Mouse (Mus musculus) adrenal gland, adult 2 months (tissue): ENCODE results near the gene Tpcn2. TPM values are rescaled to one million over a fixed set of nuclear protein-coding genes. Genes with fewer than 3 reads are reported as not detected.
A peak's percentile ranks its signal among the peaks of the same experiment; 100 is the strongest.

Experiments used
- DNase-seq: peaks from one replicate; pipeline ENCODE4 v3.0.0; 2021
- polyA plus RNA-seq: library from polyadenylated mRNA; depleted of rRNA; stranded (reverse); fragments of >200 nt; gene quantifications from 2 replicates; pipeline ENCODE4 v1.2.3, GENCODE M21; 2012
- total RNA-seq, 2 experiments: library from RNA; stranded (reverse); gene quantifications; 2 replicates each; pipeline ENCODE4 v1.2.3; 2021

Tpcn2 gene
- total and polyA plus RNA-seq, 3 experiments: 11.2 to 17.9 (median 12.5) TPM

DNA sequence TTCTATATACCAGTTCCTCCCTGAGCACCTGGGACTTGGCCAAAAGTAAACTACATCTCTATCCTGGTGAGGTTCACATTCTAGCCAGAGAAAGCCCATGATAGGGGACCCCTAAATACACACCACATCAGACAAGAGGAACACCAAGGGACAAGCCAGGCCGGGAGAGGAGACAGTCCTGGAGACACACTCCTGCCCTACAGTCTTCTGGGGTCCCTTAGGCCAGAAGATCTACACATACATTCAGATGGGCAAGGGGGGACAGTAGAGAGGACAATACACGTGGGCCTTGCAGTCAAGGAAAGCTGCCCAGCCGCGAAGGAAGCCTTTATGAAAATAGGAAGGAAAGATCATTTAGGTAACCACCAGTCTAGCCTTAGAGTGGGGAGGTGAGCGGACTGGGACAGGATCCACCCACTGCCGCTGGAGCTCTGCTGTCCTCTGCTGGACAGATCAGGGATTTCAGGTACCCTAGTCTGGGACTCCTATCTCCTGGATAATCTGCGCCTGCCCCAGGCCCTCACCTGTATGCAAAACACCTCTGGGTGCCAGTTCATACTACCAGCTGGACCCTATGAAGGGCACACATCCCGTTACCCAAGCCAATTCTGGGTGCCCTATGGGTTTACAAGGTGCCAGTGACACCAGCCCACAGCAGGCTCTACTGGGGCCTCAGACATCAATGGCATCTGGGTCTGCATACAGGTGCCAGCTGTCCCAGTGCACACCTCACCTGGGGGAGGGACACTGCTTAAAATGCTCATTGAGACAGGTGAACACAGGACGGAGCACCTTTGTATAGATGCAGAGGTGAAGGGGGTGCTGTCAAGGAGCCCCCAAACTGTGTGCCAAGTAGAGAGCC lies 40.7 kb downstream of the Tpcn2 start:
- DNase-seq: peak; percentile 79

DNA sequence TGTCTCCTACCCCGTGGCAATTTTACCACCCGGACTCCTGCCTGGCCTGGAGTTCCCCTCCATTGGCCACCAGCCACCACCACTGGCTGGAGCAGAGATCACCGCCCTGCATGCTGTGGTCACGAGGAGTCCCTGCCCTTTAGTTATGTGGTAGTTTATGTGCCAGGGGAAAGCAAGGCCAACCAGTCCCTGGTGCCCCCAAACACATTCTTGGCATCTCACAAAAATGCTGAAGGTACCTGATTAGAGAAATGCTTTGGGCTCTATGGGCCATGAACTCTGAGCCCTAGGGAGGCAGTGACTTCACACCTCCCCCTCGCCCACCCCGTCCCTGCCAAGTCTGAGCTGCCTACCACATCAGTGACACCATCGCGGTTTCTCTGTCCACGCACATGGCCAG lies 41.8 kb downstream of the Tpcn2 start:
- DNase-seq: no peak

DNA sequence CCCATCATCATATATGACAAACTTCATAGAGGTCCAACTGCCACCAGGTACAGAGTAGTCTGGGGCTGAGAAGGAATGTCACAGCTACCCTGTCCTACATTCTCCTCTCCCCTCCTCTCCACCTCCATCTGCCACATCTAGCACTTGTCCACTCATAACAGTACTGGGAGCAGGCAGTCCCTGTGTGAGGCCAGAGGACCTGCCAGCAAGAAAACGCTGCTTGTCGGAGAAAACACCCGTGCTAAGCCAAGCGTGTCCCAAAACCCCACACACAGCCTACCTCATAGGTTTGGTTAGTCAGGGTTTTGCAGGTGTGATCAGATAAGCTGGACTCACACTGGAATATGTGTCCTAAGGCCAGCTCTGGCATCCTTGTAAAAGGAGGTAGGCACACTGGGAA lies 42.9 kb downstream of the Tpcn2 start:
- DNase-seq: no peak

DNA sequence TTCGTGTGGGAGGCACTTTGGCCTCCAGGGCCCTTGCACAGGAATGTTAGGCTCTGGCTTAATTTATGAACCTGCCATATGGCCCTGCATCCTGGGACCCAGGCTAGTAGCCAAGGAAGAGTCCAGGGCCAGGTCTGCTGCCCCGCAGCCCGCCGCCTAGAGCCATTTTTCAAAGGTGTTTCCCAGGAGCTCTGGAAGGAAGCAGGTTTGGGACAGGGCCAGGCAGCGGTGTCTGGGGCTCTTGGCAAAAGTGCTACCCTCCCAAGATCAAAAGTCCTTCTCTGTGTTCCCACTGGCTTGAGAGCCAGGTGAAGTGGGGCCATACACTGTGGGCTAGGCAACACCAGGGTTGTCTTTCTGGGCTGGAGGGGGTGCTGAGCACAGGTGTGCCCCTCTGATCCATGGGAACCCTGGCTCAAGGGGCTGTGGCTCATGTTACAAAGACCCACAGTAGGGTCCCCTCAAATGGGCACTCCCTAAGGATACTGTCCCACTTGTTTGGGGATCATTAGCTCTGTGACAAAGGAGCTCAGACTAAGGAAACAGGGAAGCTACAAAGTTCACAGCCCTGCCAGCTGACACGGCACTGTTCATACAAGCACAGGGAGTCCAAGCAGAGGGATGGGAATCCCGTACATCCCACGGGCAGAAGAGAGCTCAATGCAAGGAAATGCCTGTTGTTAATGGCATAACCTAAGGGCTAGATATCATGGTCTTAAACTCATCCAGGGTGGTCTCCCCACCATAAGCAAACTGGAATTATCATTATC lies 43.9 kb downstream of the Tpcn2 start:
- DNase-seq: no peak

DNA sequence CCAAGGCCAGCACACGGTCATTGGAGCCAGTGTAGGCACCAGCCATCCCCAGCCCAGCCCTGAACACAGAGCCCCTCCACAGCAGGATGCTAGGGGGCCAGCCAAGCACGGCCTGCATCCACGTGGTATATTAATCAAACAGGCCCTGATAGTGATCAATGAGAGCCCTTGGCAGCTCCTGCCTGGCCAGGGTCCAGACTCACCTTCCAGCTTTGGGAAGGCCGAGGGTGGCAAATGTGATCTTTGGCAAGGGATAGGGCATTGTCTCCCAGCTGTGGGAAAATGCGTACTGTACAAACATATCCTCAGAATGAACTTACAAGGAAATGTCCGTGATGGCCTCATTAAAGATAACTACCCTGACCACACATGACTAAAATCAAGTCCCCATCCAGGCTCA lies 44.7 kb downstream of the Tpcn2 start:
- DNase-seq: peak; percentile 11

DNA sequence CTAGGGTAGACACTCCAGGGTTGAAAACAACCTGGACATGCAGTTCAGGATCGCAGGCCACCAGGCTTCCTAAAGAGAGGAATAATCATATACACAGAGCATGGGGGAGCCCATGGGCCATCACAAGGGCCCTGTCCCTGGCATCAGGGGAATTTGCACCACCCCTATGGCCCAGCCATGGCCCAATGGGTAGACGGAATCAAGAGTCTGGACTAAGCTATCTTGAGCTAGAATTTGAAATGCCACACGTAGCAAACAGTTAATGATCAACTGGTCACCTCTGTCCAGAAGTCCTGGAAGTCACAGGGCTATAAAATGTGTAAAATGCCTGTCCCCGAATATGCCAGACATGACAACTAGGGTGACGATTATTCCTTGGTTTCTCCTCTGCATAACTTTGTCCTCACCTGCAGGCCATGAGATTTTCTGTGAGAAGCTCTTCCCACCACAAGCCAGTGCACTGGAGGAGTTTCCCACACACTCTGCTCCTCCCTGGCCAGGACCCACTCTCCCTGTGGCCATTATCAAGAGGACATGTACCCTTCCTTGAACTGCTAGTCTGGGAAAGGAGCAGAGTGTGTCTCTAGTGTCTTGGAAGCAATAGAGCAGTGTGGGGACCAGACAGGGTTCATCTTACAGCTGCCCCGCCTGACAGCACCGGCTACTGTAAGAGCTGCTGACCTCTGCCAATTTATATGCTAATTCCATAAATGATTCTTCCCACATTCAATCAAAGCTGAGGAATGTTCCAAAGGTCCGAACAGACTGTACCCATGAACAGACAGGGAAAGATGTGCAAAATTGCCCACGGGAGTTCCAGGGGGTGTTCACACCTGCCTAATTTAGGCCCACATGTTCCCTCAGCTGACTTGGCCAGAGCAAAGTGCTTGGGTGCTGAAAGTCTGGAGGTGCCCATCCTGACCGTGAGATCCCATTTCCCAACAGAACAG lies 48.7 kb downstream of the Tpcn2 start:
- no peak for DNase-seq

DNA sequence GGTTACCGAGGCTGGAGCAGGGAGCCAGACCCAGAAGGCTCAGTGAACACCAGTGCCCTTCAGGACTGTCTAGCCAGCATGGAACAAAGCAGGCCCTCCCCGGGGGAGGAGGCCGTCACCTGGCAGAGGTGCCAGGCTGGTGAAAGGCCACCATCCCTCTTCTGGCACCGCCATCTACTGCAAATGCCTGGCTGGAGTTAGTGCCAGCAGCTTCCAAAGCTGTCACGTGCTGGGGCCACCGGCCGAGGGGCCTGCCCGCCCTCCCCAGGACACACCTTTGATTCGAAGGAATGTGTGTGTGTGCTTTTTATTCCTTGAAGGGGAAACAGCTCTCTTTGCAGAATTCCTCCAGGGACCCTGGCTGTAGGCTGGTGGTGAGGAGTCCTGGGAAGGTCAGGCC lies 52.2 kb downstream of the Tpcn2 start:
- peak; percentile 36 for DNase-seq

DNA sequence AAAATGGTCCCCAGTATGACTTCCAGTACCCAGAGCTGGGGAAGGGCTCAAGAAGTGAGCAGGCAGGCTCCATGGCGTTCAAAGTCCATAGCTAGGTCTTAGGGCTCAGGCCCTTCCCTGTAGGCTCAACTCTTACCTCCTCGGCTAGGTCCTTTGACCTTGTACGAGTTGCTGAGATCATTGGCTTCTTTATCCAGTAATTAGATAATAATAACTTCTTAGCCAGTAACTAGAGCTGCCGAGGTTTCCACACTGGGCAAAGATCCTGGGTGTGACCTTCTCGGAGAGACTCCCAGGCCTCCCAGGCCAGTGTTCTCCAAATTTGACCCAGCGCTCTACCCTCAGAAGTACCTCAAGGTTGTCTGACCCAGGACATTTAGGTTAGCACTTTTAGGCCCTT lies 57.2 kb downstream of the Tpcn2 start:
- no peak for DNase-seq

DNA sequence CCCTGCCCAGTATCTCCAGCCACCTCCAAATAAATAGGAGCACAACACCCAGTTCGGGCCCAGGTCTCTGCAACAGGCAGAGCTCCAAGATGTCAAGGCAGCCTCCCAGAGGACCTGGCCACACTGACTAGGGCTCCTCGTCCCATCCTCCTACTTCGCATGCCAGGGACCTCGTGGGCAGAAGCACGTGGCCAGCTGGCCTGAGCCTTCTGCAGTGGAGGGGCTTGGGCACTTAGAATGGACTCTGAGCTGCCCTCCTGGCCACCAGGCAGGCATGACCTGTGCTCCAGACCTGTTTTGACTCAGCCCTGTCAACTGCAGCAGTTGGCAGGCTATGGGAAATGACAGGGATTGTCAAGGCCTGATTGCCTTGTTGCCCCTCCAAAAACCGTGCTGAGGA lies 58.2 kb downstream of the Tpcn2 start:
- no peak for DNase-seq

DNA sequence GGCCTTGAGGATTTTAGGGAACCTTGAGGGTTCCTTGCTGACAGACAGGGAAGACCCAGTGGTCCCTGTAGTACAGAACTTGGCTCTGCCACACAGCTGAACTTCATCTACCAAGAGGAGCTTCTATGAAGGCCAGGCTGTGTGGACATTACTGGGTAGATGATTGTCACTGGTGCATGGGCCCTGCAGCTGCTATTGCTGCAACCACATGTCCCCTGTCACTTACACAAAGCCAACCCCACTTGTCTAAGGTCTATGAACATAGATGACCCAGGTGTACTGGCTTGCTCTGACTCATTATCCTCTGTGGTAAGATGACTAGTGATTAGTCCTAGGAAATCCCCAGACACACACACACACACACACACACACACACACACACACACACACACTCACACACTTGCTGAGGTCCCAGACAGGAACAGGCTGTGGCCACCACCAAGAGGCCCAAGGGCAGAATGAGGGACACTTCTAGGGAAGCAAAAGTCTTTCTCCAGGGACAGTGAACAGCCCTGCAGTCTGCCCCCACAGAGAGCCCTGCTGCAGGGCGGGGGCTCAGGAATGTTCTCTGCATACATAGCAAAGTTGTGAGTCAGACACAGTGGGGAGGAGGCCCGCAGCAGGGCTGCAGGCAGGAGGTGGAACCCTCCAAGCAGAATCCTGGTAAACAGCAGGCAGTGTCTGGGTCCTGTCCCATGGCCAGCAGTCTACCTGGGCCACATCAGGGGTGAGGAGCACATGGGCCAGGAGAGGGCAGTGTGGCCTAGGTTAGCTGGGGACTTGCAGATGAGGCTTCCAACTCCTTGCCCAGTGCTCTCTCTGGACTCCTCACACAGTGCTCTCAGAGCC lies 61.7 kb downstream of the Tpcn2 start:
- DNase-seq: peak; percentile 77

DNA sequence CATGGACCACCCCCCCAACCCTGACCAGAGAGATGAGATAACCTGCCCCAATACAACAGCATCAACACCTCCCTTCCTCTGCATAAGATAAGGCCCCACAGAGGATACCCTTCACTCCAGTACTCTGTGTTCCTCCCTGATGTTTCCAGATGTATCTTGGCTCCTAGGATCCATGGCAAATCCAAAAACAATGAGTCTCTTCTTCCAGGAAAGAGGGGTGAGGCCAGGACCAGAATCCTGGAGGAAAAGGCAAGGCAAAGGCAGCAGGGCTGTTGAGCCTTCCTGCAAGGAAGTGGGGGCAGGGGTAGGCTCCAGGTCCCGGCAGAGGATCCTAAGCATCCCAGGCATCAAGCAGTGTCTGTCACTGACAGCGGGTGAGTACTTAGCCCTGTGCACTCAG lies 62.5 kb downstream of the Tpcn2 start:
- no peak for DNase-seq

DNA sequence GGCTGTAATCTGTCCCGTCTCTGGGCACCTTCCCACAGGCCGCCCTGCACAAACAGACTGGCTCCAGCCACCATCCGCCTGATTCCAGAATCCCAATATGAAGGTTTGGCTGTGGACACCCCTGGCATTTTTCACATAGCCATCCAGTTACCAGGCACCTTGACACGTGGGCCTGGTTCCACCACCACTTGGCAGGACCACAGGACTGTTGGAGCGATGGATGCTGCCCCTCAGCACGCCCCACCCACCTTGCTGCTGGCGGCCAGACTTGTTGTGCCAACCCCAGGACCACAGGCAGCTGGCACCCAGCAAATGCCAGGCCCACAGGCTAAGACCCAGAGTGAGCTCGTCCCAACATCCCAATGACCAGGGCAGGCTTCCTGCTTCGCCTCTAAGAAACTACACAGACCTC lies 64.4 kb downstream of the Tpcn2 start:
- DNase-seq: no peak

DNA sequence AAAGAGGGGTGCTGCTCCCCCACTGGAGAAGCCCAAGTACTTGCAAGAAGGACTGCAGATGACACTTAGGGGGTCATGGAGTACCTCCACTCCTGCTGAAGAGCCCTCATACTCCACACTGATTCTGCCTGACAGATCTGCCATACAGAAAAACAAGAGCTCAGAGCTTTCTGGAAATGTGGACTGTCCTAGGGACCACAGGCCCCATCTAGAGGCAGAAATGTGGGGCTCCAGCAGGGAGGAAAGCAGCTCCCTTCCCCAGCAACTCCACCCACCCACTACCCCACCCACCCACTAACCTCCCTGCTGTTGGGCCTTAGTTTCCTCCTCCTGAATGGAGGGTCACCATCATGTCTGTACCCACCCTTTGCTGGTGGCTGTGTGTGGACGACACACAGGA lies 67.2 kb downstream of the Tpcn2 start:
- no peak for DNase-seq

DNA sequence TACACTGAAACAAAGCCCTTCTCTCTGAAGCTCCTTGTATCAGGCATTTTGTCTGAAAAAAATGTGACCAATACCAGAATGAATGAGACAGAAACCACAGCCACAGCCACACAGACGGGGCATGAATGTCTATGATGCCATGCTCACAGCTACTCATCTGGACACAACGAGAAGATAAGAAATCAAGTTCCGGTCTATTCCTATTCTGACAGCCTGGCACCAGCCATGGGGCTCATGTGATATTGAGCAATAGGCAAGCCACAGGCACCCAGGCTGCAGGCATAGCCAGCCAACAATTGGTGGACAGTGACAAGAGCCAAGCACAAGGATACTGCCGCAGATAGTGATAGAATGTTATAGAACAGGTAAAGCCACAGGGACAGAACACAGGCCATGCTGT lies 68.3 kb downstream of the Tpcn2 start:
- peak; percentile 49 for DNase-seq

DNA sequence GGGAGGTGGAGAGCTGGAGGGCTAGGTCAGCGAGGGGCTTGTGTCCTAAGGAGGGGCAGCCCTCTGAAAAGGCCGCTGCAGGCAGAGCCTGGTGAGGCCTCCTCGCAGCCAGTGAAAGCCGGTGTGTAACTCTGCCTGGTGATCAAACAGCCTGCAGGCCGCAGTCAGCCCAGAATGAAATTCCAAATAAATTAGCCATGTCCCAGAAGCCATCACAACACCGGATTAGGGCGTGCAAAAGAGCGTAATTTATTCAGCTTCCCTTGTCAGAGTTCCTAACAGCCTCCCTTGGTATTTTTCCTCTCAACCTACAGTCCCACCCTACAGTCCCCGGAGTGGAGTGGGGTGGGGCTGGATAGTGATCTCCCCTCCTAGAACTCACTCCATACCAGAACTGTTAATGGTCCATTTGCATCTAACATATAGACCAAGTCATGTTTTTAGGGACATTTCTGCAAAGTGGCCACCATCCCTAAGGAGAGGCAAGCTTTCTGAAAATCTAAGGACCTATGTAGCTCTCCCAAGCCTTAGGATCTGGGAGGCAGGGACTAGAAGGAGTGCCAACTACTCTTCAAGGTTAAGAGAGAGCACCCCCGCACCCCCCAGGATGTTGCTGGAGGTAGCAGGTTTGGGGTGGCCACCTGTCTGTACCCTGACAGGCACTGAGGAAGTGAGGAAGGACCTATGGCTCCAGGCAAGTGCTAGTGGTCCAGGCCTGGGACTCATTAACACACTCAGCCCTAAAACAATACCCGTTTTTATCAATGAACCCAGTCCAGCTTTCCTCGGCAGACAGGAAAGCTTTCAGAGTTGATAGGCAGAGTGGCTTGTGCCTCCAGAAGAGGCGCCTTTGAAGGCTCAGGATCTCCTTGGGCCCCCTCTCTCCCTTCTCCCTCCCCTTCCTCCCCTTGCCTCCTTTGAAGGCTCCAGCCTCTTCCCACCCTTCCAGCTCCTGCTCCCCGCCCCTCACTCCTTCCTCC lies 71.8 kb downstream of the Tpcn2 start:
- no peak for DNase-seq

DNA sequence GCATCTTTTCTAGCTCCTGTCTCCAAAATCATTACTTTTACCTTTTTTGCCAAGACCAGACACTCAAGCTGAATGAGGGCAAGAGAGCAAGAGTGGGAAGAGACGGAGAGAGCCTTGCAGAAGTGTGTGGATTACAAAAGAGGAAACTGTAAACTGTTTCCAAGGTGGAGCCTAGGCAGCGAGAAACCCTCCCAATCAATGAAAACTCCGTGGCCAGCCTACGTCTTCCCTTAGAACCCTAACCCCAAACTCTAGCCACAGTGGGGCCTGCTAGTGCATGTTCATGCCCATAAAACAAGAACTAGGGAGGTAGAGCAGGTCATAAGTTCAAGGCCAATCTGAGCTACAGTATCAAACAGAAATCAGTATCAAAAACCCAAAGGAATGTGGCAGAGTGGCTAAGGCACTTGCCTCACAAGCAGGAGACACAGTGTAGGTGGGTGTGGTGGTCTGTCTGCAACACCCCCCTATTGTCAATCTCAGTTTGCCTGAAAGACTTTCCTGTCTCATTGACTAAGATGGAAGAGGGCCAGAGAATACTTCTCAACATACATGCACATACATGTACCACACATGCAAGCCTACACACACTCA lies 73.2 kb downstream of the Tpcn2 start:
- no peak for DNase-seq

DNA sequence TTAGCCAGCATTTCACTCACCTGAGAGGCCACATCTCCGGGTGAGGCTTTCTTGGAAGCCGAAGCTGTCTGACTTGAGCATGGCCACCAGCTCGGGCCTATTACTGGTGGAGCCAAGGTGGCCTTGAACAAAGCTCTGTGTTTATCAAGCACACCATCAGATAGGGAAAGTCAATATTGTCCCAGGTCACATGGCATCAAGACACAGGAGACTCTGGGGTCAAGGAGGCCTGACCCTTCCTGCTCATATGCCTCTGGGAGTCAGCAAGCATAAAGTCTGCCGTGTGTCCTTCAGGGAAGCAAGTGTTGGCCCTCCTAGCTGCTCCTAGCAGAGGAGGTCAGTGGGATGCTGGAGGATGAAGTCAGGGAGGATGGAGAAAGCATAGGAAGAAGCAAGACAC lies 75.8 kb downstream of the Tpcn2 start, which contains the start of gene 1810010D01Rik:
Gene 1810010D01Rik (minus strand): TSS at position 114 of the 400 bp plus-strand sequence.
- DNase-seq: no peak

DNA sequence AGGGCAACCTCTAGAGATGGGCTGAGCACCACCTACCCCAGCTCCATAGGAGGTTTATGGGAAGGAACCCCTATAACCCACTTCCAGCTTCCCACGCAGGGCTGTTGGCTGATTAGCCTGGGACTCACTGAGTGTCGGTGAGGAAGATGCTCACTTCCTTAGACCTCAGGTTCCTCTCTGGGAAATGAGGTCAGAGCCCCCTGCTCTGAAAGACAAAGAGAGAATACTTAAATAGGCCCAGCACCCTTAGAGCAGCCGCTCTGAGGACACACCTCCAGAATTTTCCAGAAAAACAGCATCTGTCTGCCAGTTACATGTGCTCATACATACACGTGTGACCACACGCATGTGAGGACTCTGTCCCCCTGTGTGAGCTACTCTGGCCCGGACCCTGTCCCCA lies 77.0 kb downstream of the Tpcn2 start:
- DNase-seq: no peak

DNA sequence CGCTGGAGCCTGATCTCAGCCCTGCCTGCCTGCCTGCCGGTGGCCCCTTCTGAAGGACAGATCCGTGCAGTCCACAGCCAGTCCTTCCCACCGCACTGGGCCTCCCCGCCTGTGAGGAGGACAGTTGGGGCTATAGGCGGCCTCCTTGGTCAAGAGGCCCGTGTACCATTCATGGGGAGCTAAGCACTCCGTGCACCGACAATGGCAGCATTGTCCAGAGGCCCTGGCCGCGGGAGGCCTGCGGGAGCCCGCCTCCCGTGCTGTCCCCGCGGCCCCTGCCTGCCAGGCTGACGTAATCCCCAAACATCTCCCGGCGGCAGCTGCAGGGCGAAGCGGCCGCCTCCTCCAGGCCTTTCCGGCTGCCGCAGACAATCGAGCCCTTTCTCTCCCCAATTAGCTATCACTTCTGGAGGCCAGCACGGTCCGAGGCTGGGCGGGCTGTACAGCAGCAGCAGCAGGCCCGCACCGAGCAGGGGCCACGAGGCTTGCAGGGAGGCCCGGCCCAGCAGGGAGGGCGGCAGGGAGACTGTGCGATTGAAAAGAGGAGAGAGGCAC lies 77.7 kb downstream of the Tpcn2 start:
- peak; percentile 85 for DNase-seq
